Mouse (Mus musculus) skeletal muscle tissue, adult 2 months (tissue): ENCODE data around the gene Cpm.
"Not testable (repeated sequence)": the region's sequence is repeated elsewhere in the genome, so short reads cannot be mapped to it uniquely, and the experiment has no call there.

Source experiments
- DNase-seq: peaks from one replicate; pipeline ENCODE4 v3.0.0-alpha.2; 2012; ENCODE audit warnings: low read depth, low spot score

Cpm gene

DNA sequence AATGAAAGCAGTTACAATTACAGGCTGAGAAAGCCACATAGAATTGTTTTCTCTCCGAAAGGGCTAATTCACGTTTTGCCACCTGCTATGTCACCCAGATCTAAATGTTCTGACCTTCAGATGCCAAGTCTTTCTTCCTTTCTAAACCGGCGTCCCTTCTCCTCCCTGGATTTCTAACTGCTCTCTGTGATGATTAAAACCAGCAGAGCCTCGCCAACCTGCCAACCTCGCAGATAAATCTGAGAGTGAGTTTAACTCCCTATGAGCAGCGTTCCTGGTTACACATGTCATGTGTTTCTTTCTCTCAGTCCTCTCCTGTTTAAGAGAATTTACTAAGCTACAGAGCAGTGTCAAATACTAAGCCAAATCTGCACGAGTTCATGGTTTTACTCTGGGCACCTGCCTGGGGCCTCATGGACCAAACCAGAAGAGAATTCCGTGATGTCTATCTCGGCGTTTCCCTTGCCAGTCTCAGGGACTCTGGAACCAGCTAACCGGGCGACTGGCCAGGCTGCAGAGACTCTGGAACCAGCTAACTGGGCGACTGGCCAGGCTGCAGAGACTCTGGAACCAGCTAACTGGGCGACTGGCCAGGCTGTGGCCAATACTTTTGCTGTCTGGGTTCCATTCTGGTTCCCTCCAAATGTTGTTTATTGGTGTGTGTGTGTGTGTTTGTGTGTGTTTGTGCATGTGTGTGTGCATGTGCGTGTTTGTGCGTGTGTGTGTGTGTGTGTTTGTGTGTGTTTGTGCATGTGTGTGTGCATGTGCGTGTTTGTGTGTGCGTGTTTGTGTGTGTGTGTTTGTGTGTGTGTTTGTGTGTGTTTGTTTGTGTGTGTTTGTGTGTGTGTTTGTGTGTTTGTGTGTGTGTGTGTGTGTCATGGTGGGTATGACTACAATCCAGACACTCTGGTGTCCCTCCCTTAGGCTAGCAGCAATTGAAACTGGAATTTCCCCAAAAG, 89.1 kb downstream of the Cpm start:
- DNase-seq: no peak

DNA sequence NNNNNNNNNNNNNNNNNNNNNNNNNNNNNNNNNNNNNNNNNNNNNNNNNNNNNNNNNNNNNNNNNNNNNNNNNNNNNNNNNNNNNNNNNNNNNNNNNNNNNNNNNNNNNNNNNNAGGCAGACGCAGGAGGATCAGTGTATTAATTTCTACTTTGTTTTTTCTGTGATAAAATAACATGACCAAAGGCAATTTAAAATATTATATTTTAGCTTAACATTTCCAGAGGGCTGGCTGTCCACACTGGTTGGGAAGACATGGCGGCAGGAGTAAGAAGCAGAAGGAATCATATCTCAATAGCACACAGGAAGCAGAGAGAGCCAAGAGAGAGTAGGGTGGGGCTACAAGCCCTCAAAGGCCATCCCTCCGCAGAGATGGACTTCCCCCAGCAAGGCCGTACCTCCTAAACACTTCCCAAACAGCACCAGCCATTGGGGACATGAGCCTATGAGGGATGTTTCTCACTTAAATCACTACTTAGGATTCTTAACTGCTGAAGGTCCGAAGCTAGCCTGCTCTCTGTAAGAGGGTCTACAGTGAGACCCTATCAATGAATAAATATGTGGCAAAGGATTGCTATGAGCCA, 94.9 kb downstream of the Cpm start:
- no peak for DNase-seq

DNA sequence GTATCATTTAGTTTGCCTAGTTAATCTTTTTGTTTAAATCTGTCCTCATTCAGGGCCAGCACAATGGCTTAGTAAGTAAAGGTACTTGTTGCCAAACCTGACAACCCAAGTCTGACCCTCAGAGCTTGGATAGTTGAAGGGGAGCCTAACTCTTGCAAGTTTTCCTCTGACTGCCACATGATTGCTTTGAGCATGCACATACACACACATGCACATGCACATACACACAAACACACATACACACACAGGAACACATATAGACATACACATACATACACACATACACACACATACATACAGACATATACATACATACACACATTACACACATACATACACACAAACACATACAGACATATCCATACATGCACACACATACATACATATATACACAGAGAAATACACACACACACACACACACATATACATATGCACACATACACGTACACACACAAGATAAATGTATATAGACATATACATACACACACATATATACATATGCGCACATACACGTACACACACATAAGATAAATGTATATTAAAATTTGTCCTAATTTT, 95.6 kb downstream of the Cpm start:
- no peak for DNase-seq

DNA sequence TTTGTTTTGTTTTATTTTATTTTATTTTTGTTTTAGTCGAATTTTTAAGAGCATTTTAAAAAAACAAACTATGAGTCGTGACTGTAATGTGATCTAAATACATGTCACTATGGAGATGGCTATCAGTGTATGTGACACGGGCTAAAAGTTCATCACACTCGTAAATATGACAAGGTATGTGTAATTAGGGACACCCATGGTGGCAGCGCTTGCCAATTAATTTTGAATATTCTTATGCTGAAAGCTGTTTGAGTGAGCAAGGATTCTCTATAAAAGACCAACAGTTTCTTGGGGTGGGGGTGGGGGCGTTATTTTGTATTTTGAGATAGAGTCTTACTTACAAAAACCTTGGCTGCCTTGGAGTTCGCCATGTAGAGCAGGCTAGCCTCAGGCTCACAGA, 96.4 kb downstream of the Cpm start:
- no peak for DNase-seq

DNA sequence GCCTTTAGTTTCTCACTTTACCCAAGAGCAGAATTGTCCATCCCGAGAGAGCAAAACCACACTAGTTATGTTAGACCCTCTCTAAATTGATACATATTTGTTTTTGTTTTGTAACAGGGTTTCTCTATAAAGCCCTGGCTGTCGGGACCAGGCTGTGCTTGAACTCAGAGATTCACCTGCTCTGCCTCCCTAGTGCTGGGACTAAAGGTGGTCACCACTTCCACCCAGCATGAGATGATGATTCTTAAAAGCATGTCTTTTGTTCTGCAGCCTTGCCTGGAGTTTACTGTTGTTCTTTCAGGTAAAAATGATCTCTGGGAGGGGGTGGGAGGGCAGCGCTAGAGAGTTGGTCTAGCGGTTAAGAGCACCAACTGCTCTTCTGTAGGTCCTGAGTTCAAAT, 97.0 kb downstream of the Cpm start:
- no peak for DNase-seq

DNA sequence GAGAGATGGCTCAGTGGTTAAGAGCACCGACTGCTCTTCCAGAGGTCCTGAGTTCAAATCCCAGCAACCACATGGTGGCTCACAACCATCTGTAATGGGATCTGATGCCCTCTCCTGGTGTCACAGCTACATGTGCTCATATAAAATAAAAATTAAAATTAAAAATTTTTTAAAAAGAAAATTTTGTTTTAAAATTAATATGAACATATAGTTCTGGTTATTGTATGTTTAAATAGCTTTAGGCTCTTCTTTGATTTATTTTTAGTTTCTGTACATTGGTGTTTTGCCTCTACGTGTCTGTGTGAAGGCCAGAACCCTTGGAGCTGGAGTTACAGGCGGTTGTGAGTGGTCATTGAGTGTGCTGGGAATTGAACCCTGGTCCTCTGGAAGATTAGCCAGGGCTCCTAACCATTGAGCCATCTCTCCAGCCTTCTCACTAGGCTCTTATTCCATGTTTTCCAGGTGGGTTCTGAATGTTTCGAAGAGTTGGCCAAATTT, 97.6 kb downstream of the Cpm start:
- DNase-seq: no peak

DNA sequence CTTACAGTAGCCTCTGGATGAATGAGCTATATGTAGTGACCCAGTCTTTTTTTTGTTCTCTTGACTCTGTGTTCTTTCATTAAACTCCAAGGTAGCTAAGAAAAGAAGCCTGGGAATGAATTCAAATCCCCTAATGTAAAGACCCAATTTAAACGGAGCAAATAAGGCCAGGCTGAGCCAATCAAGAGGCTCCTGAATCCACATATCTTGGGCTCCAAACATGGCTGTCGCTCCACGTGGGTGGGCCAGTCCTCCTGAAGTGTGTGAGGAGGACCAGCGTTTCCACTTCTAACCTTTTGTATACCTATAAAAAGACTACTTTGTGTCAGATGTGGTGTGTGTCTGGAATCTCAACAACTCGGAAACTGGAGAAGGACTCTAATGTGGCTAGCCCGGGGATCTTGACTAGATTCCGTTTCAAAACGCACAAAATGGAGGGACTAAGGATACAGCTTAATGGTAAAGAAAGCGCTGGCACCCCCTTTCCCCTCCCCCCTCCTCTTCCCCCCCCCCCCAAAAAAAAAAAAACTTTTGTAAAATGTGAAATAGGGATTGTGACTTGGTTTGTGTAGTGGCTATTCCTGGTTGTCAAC, 98.3 kb downstream of the Cpm start:
- no peak for DNase-seq

DNA sequence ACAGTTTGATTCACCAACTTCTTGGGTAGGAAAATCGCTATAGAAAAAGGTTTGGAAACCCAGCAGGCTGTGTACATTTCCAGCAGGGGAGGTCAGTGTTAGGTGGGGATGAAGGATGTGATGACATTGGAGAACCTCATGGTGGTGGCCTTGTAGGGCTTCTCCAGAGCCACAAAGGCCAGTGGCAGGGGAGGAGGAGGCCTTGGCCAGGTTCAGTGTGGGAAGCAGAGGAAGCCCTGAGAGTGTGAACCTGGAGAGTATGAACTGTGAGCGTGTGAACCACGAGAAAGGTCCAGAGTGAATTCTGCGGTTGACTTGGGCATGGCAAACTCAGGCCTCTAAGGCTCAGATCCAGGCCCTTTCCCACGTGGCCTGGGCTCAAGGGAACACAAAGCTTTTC, 99.3 kb downstream of the Cpm start:
- DNase-seq: no peak

DNA sequence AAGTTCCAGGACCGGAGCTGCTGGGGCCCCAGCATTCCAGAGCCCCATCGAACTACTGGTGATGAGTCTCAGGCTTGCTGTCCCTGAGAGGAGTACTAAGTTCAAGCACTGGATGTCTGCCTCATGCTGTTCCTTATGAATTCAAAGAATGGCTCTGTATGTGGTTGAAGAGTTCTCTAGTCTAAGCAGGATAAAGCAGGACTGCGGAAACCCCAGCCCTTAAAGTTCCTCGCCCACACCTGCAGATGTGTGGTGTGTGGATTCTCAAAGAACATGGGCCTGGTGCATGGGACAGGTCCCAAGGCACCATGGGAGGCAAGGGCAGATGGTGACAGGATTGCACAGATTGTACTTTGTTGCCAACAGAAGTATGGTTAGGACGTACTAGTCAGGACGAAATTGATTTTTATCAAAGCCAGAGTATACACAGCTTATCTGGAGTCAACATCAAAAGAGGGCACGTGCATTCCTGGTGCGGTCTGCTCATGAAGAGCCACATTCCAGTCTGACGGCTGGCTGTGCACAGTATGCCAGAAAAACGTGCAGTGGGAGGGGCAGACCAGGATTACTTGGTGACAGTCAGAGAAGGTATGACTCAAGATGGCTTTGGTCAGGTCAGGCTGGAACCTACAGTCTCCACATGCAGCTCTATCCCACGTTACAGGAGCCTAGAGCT, 100.0 kb downstream of the Cpm start:
- DNase-seq: no peak

DNA sequence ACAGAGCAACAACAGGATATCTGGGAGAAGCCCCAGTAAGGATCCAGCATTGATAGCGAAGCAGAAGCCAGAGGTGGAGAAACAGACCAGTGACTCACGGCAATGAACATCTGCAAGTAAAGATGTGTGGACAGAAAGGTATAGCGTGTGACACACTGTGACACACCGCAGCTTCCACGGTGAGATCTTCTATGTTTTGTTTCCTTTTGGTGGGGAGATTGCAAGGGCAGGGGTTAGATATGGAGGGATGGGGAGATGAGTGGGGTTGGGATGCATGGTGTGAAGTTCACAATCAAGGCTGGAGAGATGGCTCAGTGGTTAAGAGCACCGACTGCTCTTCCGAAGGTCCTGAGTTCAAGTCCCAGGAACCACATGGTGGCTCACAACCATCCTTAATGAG, 100.8 kb downstream of the Cpm start:
- DNase-seq: no peak

DNA sequence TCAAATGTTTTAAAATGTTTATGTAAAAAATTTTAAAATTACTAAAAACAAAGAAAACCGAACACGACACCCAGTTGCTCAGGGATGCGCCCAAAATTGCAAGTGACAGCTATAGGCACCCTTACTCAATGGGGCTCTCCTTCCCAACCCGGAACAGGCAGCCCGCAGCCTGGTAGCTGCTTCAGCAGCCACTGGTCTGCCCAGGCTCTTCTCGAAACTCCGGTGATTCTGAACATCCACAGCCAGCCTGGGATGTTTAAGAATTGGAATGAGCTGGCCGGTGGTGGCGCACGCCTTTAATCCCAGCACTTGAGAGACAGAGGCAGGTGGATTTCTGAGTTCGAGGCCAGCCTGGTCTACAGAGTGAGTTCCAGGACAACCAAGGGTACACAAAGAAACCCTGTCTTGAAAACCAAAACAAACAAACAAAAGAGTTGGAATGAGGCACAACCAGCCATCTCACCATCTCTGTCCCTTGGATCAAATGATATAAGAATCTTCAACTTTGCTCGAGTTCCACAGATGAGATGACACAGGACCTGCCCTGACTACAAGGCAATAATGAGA, 101.4 kb downstream of the Cpm start:
- DNase-seq: no peak

DNA sequence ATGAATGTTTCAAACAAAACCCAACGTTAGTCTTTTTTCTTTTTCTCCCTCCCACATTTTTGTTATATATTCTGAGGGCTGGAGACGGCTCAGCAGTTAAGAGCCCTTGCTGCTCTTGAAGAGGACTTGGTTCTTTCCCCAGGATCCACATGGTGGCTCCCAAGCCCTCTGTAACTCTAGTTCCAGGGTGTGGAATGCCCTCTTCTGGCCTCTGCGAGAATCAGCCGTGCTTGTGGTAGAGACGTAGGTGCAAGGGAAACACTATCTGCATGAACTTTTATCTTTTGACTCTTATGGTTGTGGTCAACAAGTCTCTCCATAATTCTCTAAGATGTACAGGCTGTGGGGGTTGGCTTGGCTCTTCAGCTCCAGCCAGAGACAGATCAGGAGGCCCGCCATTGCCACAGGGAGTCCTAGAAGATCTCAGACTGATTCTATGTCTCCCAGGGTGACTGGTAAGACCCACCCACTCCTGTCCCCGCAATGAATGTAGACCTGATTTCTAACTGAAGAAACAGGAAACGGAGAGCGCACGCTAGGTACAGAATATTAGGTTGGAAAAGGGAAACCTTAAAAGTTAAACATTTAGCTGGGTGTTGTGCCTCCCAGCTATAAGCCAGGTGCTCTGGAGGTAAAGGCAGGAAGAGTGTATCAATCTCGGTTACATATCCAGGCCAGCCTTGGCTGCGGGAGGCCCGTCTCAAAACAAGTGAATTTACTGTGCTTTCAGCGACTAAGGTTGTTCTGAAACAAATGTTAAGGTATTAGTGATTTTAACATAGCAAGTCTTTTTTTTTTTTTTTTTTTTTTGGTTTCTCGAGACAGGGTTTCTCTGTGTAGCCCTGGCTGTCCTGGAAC, 102.2 kb downstream of the Cpm start:
- peak; percentile 41 for DNase-seq

DNA sequence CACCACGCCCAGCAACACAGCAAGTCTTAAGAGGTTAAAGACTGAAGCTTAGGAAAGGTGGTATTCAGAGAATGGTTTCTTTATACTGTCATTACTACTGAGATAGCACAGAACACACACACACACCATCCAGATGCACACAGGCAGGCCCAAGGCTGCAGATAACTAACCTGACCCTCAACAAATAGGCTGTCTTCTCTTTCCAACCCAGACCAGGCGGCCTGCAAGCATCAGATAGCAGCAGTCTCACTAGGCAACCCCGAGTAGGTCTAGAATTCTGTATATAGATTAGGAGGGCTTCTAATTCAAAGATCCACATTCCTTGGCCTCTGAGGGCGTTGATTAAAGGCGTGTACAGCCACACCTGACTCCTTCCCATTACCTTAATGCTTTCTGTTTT, 102.9 kb downstream of the Cpm start:
- no peak for DNase-seq

DNA sequence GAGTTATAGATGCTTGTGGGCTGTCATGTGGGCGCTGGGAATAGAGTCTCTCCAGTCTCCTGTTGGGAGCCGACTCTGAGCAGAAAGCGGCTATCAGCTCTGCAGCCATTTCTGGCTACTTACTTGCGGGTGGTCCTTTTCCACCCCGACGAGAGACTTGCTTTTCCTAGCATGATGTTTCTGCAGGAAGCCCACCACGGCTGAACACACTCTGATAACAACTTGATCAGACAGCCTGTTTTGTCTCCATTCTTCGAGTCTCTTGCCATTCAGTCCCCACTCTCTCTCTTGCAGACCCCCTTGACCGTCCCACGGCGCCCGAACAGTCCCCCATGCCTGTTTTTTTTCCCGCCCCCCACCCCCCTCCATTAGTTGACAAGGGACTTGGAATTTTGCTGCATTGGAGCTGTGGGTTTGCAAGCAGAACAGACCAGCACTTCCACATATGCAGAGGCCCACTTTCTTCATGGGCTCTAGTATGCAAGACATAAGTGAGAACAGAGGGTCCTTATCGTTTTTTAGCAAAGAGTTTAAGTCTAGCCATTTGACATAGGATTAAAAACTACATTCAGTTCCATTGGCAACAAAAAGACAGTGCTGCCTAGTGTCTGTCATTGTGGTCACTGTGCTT, 103.8 kb downstream of the Cpm start:
- no peak for DNase-seq

DNA sequence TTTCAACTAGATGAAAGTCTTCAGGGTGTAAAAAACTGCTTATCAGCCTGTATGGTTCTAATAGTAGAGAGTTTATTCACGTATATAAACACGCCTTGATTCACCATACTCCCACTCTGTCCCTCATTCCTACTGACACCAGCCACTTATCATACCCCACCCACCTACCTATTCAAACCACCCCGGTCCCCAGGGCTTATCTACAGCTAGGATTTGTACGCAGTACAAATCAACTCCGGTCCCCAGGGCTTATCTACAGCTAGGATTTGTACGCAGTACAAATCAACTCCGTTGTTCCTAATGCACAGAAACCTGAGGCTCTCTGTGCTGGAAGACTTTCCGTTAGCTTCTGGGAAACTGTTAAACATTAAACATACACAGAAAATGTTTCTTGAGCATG, 104.3 kb downstream of the Cpm start:
- DNase-seq: not testable (repeated sequence)

DNA sequence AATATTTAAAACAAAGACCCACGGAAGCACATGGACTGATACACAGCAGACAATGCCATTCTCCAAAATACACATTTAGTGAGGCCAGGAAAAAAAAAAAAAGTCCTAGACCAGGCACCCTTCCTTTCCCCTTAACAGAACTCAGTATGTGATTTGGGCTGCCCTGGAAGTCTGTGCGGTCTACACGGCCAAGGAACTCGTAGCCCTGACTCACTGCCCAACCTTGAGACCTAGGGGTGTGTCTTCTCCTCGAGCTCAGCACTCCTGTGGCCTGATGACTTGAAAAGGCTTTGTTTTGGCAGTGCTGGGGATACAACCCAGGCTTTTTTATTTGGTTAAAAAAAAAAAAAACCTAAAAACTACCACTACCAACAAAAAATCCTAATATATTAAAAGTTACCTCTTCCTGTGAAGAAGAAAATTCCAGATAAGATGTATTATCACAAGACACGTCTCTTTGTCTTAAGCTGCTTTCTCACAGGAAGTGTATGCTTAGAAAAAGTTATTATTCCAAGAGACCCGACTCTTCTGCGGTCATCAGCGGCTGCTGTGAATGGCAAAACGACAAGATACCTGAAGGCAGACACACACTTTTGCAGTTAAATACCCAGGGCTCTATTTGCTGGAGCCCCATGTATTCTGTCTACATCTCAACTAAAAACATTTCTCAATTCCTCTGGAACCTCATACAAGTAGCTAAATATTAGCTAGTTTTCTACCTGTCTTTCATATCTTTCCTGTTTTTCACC, 105.0 kb downstream of the Cpm start:
- DNase-seq: not testable (repeated sequence)

DNA sequence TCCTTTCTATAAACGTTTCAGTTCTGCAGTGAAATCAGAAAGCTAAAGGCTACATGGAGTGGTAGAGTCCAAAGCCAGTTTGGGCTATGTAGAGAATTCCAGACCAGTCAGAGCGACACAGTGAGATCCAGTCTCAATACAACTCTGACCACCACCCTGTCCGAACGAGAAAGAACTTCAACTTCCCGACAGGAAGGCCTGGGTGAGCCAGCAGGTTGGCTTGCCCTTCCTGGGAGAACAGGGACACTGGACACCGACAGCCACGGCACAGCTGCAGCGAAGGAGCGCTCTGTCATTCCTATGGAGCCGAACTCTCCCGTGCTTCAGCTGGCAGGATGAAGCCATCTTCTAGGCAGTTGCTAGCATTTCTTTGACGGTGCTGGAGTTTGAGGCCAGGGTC, 106.1 kb downstream of the Cpm start:
- not testable (repeated sequence) for DNase-seq

DNA sequence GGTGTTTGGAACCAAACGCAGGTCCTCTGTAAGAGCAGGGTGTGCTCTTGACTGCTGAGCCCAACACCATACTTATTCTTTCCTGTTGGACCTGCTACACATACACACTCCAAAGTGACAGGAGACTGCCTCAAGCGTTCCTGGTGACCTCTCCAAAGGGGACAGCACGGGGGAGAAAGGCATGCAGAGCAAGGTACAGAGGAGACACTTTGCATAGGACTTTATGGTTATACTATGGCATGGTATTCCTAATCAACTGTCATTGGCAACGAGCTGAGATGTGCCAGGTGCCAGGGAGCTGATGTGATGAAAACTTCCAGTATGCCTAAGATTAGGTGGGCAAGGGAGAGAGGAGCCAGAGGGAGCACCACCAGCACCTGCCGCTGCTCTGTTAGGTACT, 107.3 kb downstream of the Cpm start:
- no peak for DNase-seq
